Mouse (Mus musculus) neutrophil, adult 59 days (primary cell): Measurements from ENCODE around the gene Arpc2. TPM values are rescaled to one million over a fixed set of nuclear protein-coding genes. Genes with fewer than 3 reads are reported as not detected.

ENCODE experiments used
- total RNA-seq, 2 experiments: library from RNA; stranded (reverse); gene quantifications; 1 replicate in 1 of 2; 2 replicates in 1 of 2; pipeline ENCODE4 v1.2.4; 2023

The Arpc2 gene
- total RNA-seq, result 100 to 1,000 TPM; 680 to 729 TPM

DNA sequence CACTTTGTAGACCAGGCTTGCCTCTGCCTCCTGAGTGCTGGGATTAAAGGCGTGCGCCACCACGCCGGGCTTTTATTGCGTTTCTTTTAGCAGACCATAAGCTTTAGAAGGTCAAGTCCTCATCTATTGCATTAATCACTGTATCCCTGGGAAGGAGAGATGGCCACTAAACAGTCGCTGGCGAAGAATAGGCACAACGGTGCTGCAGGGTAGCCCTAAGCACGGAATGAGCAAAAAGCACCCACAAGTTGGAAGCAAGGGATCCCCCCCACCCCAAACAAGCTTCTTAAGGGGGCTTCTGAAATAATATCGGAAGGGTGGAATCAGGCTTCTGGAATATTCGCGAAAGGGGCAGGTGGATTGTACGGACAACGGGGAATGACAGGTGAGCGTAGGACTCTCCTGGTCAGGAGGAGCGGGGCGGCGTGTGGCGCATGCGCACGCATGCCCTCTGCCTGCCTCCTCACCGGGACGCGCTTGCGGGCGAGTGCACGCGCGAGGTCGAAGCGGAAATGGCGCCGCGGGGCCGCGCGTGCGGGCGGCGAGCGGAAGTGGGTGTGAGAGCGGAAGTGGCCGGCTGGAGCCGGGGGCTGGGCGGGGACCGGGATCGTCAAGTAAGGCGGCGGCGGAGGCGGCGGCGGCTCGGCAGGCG, at the start of gene Arpc2:
Gene Arpc2, plus strand, starts transcription at position 147 of the 652 bp plus-strand sequence.

DNA sequence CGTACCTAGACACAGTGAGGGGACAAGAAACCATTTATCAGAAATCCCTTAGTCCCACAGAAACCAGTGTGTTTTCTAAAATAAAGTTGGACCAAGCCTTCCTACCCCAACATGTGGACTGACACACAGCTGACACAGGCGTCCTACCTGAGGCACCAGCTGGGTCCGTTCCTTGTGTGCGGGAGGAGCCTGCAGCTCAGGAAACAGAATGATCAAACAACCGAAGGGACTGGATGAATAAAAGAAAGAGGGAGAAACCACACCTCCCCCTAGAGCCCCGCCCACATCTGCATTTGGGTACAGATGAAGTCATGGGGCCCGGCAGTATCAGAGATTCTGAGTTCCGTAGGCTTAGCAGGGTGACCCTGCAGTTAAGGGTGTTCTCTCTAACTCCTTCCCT, 41.4 kb upstream of the Arpc2 start, which contains the start of gene Cxcr1:
Gene Cxcr1, minus strand, starts transcription at position 187 of the 400 bp plus-strand sequence.

DNA sequence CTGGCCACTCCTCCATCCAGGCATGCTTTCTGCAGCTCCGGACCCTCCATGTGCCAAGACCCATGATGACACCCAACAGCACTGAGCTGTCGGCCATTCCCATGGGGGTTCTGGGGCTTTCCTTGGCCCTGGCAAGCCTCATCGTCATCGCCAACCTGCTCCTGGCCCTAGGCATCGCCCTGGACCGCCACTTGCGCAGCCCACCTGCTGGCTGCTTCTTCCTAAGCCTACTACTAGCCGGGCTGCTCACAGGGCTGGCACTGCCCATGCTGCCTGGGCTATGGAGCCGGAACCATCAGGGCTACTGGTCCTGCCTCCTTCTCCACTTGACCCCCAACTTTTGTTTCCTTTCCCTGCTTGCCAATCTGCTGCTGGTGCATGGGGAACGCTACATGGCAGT, 42.7 kb downstream of the Arpc2 start, which contains the start of gene Gpbar1:
Gene Gpbar1, plus strand, starts transcription at position 13 of the 400 bp plus-strand sequence.

DNA sequence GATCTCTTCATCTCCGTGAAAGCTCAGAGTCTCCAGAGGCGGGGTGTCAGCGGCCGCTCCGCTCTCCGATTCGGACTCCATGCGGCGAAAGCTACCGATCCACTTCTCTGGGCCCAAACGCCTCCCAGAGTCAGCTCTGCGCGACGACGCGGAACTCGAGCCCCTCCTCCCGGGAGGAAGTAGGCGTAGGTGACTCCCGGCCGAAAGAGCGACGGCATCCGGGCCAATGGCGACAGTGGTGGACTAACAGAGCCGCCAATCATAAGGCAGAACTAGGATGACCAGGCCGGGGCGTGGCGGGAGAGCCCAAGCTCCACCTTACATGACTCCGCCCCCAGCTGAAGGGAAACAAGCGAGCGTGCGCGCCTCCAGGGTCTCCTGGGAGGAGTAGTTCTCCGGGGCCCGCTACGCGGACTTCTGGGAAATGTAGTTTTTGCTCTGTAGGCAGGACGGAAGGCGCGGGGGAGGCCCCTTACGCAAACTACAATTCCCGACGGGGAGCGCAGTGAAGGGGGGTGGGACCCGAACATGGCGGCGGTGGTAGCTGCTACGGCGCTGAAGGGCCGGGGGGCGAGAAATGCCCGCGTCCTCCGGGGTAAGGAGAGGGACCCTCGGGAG, 48.8 kb downstream of the Arpc2 start, which contains the start of the genes Aamp and Pnkd:
Gene Aamp, minus strand, starts transcription at position 196 of the 618 bp plus-strand sequence.
Gene Pnkd, plus strand, starts transcription at position 388 of the 618 bp plus-strand sequence.

DNA sequence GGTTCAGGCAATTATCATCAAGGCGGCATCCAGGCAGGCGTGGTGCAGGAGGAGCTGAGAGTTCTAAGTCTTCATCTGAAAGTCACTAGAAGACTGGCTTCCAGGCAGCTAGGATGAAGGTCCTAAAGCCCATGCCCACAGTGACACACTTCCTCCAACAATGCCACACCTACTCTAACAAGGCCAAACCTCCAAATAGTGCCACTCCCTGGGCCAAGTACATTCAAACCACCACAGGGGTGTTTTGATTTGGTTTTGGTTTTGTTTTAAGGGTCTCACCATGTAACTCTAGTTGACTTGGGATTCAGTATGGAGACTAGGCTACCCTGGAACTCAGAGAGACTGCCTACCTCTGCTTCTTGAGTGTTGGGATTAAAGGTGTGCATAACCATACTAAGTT, 69.6 kb downstream of the Arpc2 start, which contains the start of gene Tmbim1:
Gene Tmbim1, minus strand, starts transcription at position 101 of the 400 bp plus-strand sequence.

Other genes starting within 250 kb of the Arpc2 start
- gene Tns1, start 111.6 kb upstream of the Arpc2 start, total RNA-seq, result 10 to 100 TPM in 1 of 2 experiments, 1 to 10 TPM in 1; 7.9 to 15.2 TPM
- gene Rufy4, start 110.5 kb upstream of the Arpc2 start, total RNA-seq, result 1 to 10 TPM; 3.2 to 4.6 TPM
- 100 to 1,000 TPM; 381 to 406 TPM for gene Cxcr2, start 82.1 kb upstream of the Arpc2 start, total RNA-seq
- gene Cxcr1, start 41.5 kb upstream of the Arpc2 start, total RNA-seq, result 1 to 10 TPM in 1 of 2 experiments, under 1 TPM in 1; 0.68 to 1.2 TPM
- gene Gpbar1, start 42.5 kb downstream of the Arpc2 start, total RNA-seq, result under 1 TPM; 0.49 to 0.56 TPM
- gene Aamp, start 48.7 kb downstream of the Arpc2 start, total RNA-seq, result 10 to 100 TPM; 65.6 to 68.3 TPM
- 10 to 100 TPM; 12.1 to 15.3 TPM for gene Pnkd, start 48.8 kb downstream of the Arpc2 start, total RNA-seq
- gene Tmbim1, start 69.5 kb downstream of the Arpc2 start, total RNA-seq, result 10 to 100 TPM; 13.9 to 17.4 TPM
- under 1 TPM in 1 of 2 experiments, not detected in 1; 0.18 TPM for gene Catip, start 126.0 kb downstream of the Arpc2 start, total RNA-seq
- 100 to 1,000 TPM; 207 to 235 TPM for gene Slc11a1, start 139.1 kb downstream of the Arpc2 start, total RNA-seq
- gene Ctdsp1, start 155.4 kb downstream of the Arpc2 start, total RNA-seq, result 100 to 1,000 TPM; 148 to 172 TPM
- under 1 TPM; 0.31 to 0.53 TPM for gene Vil1, start 173.3 kb downstream of the Arpc2 start, total RNA-seq